Mouse (Mus musculus): ENCODE results near the gene C330021F23Rik.
"Not testable (repeated sequence)": the region's sequence is repeated elsewhere in the genome, so short reads cannot be mapped to it uniquely, and the experiment has no call there.

DNA sequence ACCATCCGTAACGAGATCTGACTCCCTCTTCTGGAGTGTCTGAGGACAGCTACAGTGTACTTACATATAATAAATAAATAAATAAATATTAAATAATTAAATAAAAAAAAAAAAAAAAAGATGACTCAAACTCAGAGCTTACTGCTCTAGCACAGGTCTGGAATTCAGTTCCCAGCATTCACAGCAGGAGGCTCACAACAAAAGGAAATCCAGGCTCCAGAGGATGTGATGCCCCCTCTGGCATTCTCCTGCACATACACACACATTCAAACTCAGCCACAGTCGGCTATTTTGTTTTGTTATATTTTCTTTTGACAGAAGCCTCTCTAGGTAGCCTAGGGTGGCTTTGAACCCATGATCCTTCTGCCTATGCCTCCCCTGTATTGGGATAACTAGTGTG, 14.2 kb downstream of the C330021F23Rik start:
- TF ChIP-seq CTCF (IDR thresholded peaks at IDR 0.05; ENCODE audit: low read depth, low read length); GATA1 (IDR thresholded peaks at IDR 0.05; ENCODE audit: borderline replicate concordance, low read length); GATA2 (IDR thresholded peaks at IDR 0.05; ENCODE audit: borderline replicate concordance, low read depth, low read length); TAL1 (conservative IDR thresholded peaks at IDR 0.05; ENCODE audit: low read depth, low read length): not testable (repeated sequence)

Measured in G1E (cell line).